Mouse (Mus musculus): ENCODE measurements around the gene St3gal5.
"Not testable (repeated sequence)": the region's sequence is repeated elsewhere in the genome, so short reads cannot be mapped to it uniquely, and the experiment has no call there.

The St3gal5 gene

DNA sequence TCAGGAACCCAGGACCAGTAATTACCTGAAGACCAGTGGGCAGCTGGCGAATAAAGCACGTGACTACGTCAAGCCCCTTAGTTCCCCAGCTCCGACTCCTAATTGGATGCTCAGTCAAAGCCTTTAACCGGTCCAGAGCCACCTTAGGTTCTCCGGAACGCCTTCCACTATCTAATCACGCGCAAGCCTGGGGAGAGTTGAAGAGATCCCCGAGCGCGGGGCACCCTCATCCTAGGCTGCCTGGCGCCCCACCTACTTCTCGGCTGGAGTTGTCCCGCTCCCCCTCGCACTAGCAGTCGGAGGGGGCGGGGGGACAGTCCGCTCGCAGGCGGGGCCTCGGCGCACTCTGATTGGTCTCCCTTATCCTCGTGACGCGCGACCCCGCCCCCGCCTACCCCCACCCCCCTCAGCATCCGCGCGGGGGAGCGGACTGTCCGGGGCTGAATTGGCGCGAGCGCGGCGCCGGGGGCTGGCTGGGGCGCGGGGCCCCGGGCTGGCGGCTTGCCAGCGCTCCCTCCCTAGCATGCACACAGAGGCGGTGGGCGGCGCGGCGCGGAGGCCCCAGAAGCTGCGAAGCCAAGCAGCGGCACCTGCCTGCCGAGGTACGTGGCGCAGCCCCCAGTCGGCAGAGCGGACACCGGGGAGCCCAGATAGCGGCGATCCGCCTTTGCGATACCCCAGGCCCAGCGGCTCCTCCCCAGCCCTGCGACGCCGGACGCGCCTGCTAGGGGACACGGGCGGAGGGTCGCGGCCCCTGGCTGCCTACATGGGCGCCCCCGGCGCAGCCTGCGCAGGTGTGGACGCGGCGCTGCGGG is at the start of gene St3gal5:
Gene St3gal5, plus strand, starts transcription at position 412 of the 815 bp plus-strand sequence.
- peak; percentile 90 for DNase-seq (ENCODE audit: low read depth, low spot score)

DNA sequence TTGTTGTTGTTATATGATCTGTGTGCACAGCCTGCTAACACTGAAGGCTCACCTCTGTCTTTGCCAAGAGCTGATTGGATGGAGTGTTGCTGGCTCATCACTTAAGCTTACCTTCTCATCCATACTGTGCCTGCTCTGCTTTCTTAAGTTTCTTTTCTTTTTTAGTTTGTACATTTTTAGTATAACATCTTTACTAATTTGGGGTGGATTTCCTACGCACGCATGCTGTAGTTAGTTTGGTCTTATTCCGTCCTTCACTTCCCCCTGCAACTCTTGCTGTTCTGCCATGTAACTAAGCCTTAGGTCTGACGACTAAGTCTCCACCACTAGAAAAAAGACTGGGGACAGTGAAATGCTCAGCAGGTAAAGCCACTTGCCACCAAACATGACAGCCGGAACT is 48.7 kb upstream of the St3gal5 start:
- no peak for DNase-seq (ENCODE audit: low read depth, low spot score)

DNA sequence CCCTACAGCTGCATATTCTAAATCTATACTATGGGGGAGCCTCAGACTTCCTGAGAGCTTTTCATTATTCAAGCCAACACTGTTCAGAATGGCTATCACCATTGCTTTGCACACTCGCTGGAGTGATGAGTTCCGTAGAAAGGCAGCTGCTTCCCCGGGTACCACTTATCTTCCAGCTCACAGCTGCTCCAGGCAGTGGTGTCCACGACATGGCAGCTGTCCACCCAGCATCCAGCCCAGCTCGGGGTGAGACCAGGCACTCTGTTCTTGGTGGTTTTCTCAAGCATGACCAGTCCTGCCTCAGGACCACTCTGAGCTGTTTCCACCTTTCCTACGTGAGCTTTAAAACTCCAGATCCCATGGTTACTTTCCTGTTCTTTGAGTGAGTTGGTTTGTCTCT is 47.5 kb upstream of the St3gal5 start:
- no peak for DNase-seq (ENCODE audit: low read depth, low spot score)

DNA sequence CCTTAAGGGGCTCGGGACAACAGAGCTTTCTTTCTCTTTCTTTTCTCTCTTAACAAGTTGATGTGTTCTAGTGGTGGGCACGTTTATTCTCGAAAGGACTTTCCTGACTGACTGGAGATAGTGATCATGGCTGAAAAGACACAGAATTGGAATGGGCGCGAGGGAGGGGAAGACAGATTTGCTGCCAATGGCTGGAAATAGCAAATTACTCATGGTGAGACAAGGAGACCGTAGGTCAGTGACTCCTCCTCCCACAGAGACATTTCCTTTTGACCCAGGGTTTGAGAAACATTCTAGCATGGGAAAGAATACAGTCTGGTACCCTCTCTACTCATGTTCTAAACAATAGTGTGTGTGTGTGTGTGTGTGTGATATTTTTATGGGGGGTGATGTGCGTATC is 46.6 kb upstream of the St3gal5 start:
- DNase-seq (ENCODE audit: low read depth, low spot score), result no peak

DNA sequence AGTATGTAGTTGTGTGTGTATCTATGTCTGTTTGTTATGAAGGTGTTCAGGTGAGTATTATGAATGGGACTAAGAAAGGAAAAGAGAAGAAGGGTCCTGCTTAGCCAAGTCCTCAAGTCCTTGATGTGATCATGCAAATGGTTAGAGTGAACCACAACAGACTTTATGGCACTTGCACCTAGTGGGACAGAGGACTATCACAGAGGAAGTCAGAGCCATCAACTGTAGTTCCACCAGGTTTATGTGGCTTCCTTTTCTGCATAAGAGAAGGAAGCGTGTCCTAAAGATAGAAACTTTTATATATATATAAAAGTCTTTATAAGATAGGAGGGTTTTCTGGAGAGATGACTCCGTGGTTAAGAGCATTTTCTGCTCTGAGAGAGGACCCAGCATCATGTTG is 46.1 kb upstream of the St3gal5 start:
- DNase-seq (ENCODE audit: low read depth, low spot score), result no peak

DNA sequence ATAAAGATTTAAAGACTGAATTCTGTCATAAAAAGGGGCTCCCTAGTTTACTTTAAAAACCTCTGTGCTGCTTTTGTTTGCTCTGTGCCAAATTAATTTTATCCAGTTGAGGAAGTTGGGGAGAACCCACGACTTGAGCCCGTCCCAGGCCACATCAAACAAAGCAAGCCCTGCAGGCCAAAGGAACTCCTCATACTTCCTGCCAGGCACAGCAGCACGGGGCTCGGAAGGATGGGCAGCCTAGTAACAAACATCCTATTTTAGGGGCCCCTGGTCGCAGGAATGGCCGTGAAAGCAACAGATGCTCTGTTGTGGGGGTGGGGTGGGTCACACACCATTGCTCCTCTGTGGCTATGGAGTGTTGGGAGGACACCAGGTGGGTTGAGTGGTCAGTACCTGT is 45.6 kb upstream of the St3gal5 start:
- no peak for DNase-seq (ENCODE audit: low read depth, low spot score)

DNA sequence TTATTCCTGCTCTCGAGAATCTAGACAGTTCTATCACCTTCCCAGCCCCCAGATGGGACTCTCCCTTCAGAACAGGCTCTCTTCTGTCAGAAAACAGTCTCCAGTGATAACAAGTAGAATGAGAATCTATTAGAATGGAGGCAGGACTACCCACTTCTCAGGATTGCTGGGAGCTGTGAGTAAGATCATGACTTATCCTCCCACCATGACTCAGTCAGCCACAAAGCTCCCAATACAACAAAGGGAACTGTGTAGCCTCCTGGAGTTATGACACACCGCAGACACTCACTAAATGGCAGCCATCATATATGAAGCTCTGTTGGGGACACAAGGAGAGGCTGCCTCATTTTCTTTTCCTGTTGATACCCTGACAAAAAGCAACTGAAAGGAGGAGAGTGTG is 40.8 kb upstream of the St3gal5 start:
- no peak for DNase-seq (ENCODE audit: low read depth, low spot score)

DNA sequence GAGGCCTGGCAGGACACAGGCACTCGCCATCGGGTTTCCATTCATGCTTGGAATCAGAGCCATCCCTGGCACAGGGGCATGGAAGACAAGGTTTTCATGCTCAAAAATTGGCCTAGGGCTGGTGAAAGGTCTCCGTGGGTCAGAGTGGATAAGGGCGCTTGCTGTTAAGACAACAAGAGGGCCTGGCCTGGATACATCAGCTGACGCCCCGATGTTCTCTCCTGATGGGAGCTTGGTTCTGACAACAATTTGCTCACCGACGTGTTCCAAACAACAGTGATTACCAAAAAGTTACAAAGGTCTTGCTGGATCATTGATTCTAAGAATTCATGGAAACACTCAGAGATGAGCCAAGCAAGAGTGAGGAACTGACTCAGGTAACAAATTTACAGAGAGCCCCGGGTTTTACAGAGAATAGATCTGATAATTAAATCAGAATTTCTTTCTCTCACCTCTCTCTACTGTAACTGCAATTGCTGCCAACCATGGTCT is 38.9 kb upstream of the St3gal5 start:
- DNase-seq (ENCODE audit: low read depth, low spot score), result no peak

DNA sequence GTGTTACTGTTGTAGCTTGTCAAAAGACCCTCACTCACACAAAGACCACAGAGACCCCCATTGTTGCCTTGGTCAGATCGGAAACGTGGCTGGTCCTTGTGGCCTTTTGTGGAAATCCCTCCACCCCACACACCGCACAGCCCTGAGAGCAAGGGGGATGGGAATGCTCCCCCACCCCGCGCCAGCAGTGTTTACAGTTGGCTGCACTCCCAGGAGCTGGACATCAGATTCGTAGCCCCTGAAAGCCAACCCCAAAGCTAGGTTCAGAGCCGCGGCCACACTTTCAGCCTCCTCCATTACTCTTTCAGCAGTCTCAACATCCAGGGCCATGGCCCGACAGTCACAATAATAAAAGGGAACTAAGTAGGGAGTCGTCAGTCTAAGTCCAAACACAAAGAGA is 36.7 kb upstream of the St3gal5 start:
- not testable (repeated sequence) for DNase-seq (ENCODE audit: low read depth, low spot score)

DNA sequence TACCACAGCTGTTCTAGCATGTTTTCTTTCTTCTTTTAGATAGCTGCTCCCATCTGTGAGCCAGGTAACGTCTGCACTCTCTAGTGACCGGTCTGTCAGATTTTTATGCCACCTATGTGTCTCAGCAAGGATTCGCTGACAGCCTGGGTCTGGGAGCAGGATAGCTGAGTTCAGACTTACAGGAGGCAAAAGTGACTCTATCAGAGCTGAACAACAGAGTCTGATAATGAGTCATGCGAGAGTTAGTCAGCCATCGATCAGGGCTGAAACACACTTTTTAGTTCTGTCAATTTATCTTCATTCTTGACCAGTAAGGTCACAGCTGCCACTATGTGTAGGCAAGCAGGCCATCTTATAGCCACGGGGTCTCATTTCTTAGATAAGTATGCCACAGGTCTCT is 33.7 kb upstream of the St3gal5 start:
- no peak for DNase-seq (ENCODE audit: low read depth, low spot score)

DNA sequence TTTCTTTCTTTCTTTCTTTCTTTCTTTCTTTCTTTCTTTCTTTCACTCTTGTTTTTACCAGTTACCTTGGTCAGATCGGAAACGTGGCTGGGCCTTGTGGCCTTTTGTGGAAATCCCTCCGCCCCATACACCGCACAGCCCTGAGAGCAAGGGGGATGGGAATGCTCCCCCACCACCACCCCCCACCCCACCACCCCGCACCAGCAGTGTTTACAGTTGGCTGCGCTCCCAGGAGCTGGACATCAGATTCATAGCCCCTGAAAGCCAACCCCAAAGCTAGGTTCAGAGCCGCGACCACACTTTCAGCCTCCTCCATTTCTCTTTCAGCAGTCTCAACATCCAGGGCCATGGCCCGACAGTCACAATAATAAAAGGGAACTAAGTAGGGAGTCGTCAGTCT is 31.4 kb upstream of the St3gal5 start:
- DNase-seq (ENCODE audit: low read depth, low spot score), result no peak

DNA sequence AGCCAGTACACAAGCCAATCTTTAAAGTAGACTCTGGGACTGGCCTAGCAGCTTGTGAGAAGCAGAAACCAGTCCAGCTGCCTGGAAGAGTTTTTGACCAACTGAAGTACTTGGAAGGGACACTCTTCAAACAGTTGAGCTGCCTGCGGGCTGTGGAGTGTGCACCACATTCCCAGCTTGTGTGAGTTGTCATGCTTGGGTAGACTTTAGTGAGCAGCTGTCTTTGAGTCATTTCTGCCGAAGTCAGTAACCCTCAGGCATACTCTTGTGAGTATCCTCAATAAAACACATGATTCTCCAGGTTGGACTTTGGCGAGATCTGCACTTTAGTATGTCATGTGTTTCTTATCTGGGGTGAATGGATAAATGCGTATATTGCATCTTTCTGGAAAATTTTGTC is 29.0 kb upstream of the St3gal5 start:
- DNase-seq (ENCODE audit: low read depth, low spot score), result no peak

DNA sequence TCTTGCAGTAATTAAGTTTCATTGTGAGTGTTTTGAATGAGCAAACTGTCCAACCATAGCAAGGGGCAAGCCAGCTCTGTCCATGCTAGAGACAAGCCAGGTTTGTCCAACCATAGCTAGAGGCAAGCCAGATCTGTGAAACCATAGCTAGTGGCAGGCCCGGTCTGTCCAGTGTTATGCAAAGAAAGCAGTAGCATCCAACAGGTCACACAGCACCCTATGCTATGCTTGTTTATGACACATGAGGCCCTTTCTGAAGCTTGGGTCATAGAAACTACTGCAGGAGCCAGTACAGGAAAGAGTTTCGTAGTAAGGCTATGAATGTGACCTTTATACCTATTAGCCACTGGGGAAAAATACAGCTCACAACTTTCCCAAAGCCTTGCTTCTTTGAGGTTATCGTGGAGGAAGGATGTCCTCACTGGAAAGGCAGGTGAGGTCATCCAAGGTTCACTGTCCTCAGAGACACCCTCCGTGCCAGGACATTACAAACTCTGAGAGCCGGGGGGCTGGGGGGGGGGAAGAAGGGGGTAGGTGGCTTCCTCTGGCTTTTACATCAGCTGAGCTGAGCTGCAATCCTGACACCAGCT is 26.0 kb upstream of the St3gal5 start:
- DNase-seq (ENCODE audit: low read depth, low spot score), result no peak

DNA sequence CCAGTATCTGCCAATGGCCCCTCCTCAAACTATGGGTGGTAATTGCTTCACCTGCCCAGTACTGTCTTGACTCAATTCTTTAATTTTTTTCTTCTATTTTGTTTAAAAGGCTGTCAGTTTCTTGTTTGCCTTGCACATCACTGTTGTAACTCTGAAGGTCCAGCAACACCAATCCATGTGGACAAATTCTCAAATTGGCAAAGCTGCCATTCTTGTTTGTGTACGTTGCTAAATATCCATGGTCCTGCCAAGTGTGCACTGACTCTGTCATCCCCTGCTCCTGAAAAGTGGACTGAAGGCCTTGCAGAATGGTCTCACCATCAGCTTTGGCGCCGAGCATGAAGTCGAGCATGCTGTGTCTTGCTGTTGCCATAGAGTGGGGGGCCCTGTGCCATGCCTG is 23.6 kb upstream of the St3gal5 start:
- DNase-seq (ENCODE audit: low read depth, low spot score), result no peak

DNA sequence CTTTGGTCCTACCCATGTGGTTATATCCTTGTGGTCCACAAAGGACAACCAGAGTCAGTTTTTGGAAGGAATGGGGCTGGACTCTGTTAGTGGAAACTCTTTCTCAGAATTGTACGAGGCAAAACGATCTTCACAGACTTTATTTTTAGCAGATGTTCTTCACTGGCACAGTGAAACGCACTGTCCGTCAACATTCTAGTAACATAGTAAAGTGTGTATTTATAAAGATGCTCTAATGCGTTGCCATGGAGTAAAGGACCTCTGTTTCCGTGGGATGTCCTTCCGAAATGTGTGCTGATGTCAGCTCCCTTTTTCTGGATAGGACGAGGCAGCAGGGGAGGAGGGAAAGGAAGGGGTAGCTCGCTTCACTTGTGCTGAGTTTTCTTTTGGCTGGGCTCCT is 20.9 kb upstream of the St3gal5 start:
- no peak for DNase-seq (ENCODE audit: low read depth, low spot score)

DNA sequence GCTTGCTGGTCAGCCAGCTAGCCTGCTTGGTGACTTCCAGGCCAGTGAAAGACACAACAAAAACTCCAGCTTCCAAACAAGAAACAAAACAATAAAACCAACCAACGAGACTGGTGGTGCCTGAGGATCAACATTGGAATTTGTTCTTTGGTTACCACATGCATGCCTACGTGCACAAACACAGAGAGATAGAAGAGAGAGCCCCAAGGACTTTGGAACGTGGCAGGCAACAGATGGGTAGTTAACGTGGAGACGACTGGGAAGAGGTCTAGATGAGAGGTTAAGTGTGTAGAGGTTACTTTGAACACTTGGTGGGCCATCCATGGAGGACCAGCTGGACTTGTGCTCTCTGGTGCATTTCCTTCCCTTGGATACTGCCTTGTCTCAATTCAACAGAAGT is 19.2 kb upstream of the St3gal5 start:
- DNase-seq (ENCODE audit: low read depth, low spot score), result no peak

DNA sequence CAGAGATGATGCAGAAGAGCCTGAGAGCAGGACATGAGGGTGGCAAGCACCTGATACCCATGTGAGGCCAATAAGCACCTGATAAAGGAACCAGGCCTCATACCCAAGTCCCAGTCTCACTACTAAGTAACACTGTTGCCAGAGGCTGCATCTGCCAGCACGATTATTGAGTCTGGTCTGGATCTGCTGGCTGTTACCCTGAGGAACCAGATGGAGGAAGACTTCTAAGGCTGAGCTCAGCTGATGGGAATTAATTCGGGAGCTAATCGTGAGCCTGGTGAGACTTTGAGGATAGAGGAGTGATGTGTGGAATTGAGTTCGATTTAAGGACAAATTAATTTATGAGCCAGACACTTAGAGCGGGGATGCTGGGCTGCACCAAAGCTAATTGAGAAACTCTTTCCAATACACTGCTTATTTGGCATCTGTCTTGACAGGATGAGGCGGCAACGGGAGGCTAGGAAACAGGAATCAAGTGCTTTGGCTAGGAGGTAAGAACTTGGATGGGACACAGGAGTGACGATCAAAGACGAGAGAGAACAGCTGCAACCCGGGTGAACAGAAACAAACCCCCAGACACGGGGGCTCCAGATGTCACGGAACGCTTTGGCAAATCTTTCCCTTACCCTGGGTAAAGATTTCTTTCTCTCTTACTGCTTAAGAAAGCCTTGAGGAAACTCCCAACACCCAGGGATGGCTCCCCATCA is 15.9 kb upstream of the St3gal5 start:
- DNase-seq (ENCODE audit: low read depth, low spot score), result no peak

DNA sequence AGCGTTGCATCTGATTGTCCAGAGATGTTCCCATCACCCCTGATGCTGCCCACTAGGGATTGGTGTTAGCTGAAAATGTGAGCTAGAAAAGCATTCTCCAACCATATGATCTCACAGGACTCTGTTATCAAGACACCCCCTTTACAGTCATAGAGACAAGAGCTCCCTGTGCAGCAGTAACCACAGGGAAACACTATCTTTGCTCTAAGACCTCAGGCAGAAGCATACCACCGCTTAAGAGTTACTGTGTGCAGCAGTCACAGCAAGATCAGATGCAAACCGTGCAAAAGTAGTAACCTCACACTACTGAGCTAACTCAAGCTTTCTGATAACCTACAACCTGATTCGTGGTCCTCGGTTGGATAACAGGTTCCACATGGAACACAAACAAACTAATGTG is 10.0 kb upstream of the St3gal5 start:
- DNase-seq (ENCODE audit: low read depth, low spot score), result no peak

DNA sequence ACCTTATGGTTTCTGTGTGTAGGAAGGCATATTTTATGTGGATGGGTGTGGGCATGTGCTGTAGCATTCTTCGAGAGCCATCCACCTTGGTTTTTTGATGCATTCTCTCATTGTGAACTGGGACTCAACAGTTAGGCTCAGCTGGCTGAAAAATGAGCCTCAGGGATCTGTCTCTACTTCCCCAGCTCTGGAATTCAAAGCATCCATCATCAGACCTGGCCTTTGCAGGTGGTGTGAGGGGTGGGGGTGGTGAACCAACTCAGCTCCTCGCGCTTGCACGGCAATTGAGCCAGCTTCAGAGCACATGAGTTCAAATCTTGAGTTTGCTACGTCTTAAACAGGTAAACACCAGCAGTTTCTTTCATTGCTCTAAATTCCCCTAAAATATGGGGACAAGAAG is 7.5 kb upstream of the St3gal5 start:
- no peak for DNase-seq (ENCODE audit: low read depth, low spot score)

DNA sequence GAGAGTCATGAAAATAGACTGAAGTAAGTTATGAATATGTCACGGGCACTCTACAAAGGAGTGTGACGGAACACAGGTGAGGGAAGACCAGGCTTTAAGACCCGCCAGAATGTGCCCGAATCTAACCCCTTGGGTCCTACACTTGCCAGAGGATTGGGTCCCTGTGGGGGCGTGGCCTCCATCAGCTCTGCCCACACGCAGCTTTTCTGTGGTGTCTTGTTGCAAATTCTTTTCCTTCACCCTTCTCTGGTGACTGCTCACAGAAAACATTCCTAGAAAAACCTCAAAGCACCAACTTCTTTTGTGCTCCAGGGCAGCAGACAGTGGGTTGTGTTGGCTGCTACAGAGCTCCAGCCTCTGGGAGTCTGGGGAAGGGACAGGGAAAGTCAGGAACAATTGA is 6.4 kb upstream of the St3gal5 start:
- DNase-seq (ENCODE audit: low read depth, low spot score), result peak; percentile 25

DNA sequence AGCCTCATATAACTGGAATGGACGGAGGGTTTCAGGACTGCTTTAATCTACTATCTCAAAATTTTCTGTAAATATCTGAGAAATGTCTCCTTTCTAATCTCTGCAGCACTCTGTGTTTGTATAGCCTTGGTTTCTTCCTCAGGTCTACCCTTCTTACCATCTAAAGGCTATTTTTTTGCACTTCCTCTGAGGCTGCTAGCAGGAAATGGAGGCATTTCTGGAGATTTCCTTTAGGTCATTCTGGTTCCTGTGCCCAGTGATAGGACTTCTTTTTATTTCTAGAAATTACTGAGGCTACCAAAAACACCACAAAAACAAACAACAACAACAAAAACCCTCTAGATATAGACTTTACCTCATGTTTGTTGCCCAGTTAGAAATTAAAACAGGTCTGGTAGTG is 4.3 kb upstream of the St3gal5 start:
- DNase-seq (ENCODE audit: low read depth, low spot score), result no peak

DNA sequence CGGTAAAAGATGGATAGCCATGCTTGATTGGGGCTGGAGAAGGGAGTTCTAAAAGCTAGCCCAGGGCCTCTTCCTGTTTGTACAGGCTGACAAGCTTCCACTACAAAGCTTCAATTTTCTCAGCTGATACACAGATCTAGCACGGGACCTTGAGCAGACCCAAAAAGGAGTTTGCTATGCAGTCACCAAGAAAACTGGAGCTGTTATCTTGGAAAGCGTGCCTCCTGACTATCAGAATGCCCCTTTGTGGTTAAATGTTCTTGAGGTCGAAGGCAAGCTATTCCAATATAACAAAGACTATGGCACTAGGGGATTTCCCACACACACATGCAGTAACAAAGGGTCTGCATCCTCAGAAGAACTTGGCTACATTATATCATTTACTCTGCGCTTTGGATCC is 1.2 kb upstream of the St3gal5 start:
- peak; percentile 8 for DNase-seq (ENCODE audit: low read depth, low spot score)

DNA sequence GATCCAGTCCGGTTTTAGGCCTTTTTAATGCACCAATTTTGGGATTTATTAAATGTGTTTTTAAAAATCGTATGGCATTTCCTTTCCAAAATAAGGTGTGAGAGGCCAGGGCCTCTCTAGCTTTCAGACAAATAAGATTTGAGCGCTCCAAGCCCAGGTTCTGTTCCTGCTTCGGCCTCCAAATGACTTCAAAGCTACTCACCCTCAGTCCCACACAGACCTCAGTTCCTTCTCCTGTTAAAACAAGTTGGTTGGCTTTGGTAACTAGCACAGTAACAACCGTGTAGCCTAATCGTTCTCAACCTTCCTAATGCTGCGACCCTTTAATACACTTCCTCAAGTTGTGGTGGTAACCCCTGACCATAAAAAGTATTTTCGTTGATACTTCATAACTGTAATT is 723 bp upstream of the St3gal5 start:
- peak; percentile 9 for DNase-seq (ENCODE audit: low read depth, low spot score)
